Mouse (Mus musculus): ENCODE measurements around the gene Methig1.

DNA sequence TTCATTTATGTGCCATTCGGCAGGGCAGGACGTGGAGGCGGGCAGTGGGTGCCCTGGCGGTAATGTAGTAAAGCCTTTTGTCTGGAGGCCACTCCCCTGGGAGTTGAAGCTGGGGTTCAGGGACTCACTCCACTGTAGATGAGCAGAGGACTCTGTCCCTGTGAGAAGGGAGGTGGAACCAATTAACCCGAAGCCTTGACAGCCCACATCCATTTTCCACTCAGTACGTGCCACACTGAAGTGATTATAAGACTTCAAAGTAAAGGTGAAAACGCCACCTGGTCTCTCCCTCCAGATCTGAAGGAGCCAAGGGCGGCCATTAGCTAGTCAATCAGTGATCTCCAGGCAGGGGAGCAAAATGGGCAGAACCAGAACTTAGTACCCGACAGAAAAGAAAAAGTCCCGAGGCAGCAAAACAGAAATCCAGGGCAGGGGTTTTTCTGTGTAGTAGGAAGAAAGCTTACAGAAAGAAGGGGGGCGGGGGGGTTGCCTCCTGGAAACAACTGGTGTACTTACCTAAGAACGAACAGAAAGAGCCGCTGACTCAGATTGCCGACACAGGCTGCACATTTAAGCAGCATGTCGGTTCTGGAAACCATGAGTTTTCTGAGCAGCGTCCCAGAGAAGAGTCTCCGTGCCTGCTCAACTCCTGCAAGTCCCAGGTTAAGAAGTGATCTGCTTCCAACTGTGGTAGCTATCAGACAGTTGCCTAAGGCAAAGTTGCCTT lies 71.6 kb downstream of the Methig1 start, which contains the start of gene Slc11a2:
- TF ChIP-seq POLR2A (IDR thresholded peaks at IDR 0.05; ENCODE audit: control insufficient read depth, extremely low read depth, insufficient read depth, low read length, poor library complexity) (no peak), CTCF (IDR thresholded peaks at IDR 0.05; ENCODE audit: borderline replicate concordance, control insufficient read depth, extremely low read depth, insufficient read depth, low read length, poor library complexity) (no peak)

Measured in thymus, adult 2 months (tissue).